In genomic region chr15:61717216-61717615, GRCm38 (mm10) we compare ENCODE assay signal across 18 mouse cellular contexts.
DNase-seq lines count a peak whose midpoint lies in the region; ATAC-seq and TF ChIP-seq lines count a peak whose summit lies in the region.
"Had no signal": no experiment of that assay in that cellular context is flagged by ENCODE, and none has a peak within 500 bp of the region (broad histone marks: within the 10 kb centered on the region; RNA-seq: fewer than 3 reads in every experiment).

No protein-coding gene starts in this region.

- no peak for TF ChIP-seq CTCF in lung, postnatal 0 days (IDR thresholded peaks at IDR 0.05)

- no peak overlapping the region for H3K9ac ChIP-seq in heart, embryonic 16.5 days (ENCODE audit: low read length)
- no peak overlapping the region for H3K9ac ChIP-seq in lung, postnatal 0 days (replicated peaks; ENCODE audit: low read depth)
- H3K9ac ChIP-seq: heart, embryonic 13.5 days; hindbrain, embryonic 15.5 days had no signal

- peak; percentile 14; the same call in 1 of the 2 replicates for ATAC-seq in heart, embryonic 16.5 days (replicated peaks; ENCODE audit: extremely low read depth, insufficient read depth, low FRiP score)
- peak; percentile 65 for ATAC-seq in lung, postnatal 0 days
- ATAC-seq: forebrain, embryonic 14.5 days had no signal

- no peaks in the 10 kb centered on the region for H3K36me3 ChIP-seq in heart, embryonic 16.5 days (ENCODE audit: control insufficient read depth, insufficient read depth)
- no peaks in the 10 kb centered on the region for H3K36me3 ChIP-seq in heart, embryonic 10.5 days
- no peaks in the 10 kb centered on the region for H3K36me3 ChIP-seq in lung, postnatal 0 days (ENCODE audit: insufficient read depth, low read length)
- H3K36me3 ChIP-seq: embryonic facial prominence, embryonic 10.5 days; forebrain, embryonic 10.5 days; heart, embryonic 13.5 days; hindbrain, embryonic 15.5 days had no signal

- no peaks in the 10 kb centered on the region for H3K27me3 ChIP-seq in heart, embryonic 16.5 days (ENCODE audit: control insufficient read depth, insufficient read depth, low read length)
- no peaks in the 10 kb centered on the region for H3K27me3 ChIP-seq in heart, embryonic 10.5 days (ENCODE audit: insufficient read depth, poor library complexity, severe bottlenecking)
- H3K27me3 ChIP-seq in lung, postnatal 0 days (replicated peaks; ENCODE audit: insufficient read depth, low read length) = no peaks in the 10 kb centered on the region
- H3K27me3 ChIP-seq: heart, embryonic 13.5 days; hindbrain, embryonic 15.5 days had no signal

- WGBS in heart, embryonic 16.5 days = 52% methylated on average over 1 of the region's 1 CpGs
- WGBS in heart, embryonic 10.5 days = 78% methylated on average over 1 of the region's 1 CpGs
- 66% methylated on average over 1 of the region's 1 CpGs for WGBS in lung, postnatal 0 days

- no peak overlapping the region for H3K27ac ChIP-seq in heart, embryonic 16.5 days (ENCODE audit: low read length)
- no peak overlapping the region; the same call in 1 of the 2 replicates for H3K27ac ChIP-seq in heart, embryonic 10.5 days
- H3K27ac ChIP-seq in lung, postnatal 0 days (ENCODE audit: low read length) = no peak overlapping the region
- H3K27ac ChIP-seq: embryonic facial prominence, embryonic 10.5 days; forebrain, embryonic 10.5 days; gastrocnemius, adult 2 months; heart, embryonic 13.5 days; hindbrain, embryonic 15.5 days had no signal

- H3K4me1 ChIP-seq in heart, embryonic 16.5 days (ENCODE audit: control insufficient read depth, insufficient read depth, low read length) = peaks cover 5% of the 10 kb centered on the region; the same call in 1 of the 2 replicates
- H3K4me1 ChIP-seq in heart, embryonic 10.5 days = no peaks in the 10 kb centered on the region
- peaks cover 10% of the 10 kb centered on the region for H3K4me1 ChIP-seq in lung, postnatal 0 days (ENCODE audit: insufficient read depth, low read depth, low read length)
- H3K4me1 ChIP-seq: embryonic facial prominence, embryonic 10.5 days; forebrain, embryonic 10.5 days; hindbrain, embryonic 15.5 days had no signal

- no peak overlapping the region for H3K4me2 ChIP-seq in heart, embryonic 16.5 days (ENCODE audit: low read depth, low read length)
- no peak overlapping the region for H3K4me2 ChIP-seq in lung, postnatal 0 days (replicated peaks; ENCODE audit: low read depth, low read length)
- H3K4me2 ChIP-seq: heart, embryonic 13.5 days; hindbrain, embryonic 15.5 days had no signal

- H3K9me3 ChIP-seq in heart, embryonic 16.5 days (replicated peaks; ENCODE audit: control insufficient read depth, low read length) = no peaks in the 10 kb centered on the region
- H3K9me3 ChIP-seq in heart, embryonic 10.5 days = no peaks in the 10 kb centered on the region
- H3K9me3 ChIP-seq in lung, postnatal 0 days (ENCODE audit: low read length) = no peaks in the 10 kb centered on the region
- H3K9me3 ChIP-seq: embryonic facial prominence, embryonic 10.5 days; forebrain, embryonic 10.5 days; heart, embryonic 13.5 days; hindbrain, embryonic 15.5 days had no signal

- no peak for TF ChIP-seq EP300 in lung, postnatal 0 days (IDR thresholded peaks at IDR 0.05)

- H3K4me3 ChIP-seq in heart, embryonic 16.5 days (ENCODE audit: low read length) = no peak overlapping the region
- H3K4me3 ChIP-seq in heart, embryonic 10.5 days = no peak overlapping the region
- no peak overlapping the region for H3K4me3 ChIP-seq in lung, postnatal 0 days (ENCODE audit: low read depth, low read length)
- H3K4me3 ChIP-seq: embryonic facial prominence, embryonic 10.5 days; forebrain, embryonic 10.5 days; gastrocnemius, adult 2 months; heart, embryonic 13.5 days; hindbrain, embryonic 15.5 days had no signal

- DNase-seq in heart, embryonic 10.5 days (ENCODE audit: low spot score) = no peak
- peak; percentile 22 for DNase-seq in gonadal fat pad, adult 2 months (ENCODE audit: low read depth)
- peak; percentile 56 for DNase-seq in lung, postnatal 0 days (ENCODE audit: low spot score)
- peak; percentile 8 to 23 for DNase-seq in lung, postnatal 4 days
- no peak for DNase-seq in spleen, postnatal 14 days (ENCODE audit: low spot score in 2 of 2)
- no peak for DNase-seq in urinary bladder, adult 2 months (ENCODE audit: low spot score)
- DNase-seq: adrenal gland, adult 8-10 months; adrenal gland, postnatal 36 days; cerebellum, adult 2 months; cerebellum, postnatal 10 days; gastrocnemius, adult 2 months; gastrocnemius, postnatal 25 days had no signal

Comparison
In these comparisons a context has a peak if more than half of its experiments do, and no peak if none do; other contexts are left out.
1. DNase-seq: peak in gonadal fat pad, adult 2 months (single experiment), lung, postnatal 0 days (single experiment) and lung, postnatal 4 days (2 of 2); none in heart, embryonic 10.5 days (single experiment), spleen, postnatal 14 days (0 of 2) and urinary bladder, adult 2 months (single experiment).